Mouse (Mus musculus): ENCODE measurements around the gene D2hgdh.

DNA sequence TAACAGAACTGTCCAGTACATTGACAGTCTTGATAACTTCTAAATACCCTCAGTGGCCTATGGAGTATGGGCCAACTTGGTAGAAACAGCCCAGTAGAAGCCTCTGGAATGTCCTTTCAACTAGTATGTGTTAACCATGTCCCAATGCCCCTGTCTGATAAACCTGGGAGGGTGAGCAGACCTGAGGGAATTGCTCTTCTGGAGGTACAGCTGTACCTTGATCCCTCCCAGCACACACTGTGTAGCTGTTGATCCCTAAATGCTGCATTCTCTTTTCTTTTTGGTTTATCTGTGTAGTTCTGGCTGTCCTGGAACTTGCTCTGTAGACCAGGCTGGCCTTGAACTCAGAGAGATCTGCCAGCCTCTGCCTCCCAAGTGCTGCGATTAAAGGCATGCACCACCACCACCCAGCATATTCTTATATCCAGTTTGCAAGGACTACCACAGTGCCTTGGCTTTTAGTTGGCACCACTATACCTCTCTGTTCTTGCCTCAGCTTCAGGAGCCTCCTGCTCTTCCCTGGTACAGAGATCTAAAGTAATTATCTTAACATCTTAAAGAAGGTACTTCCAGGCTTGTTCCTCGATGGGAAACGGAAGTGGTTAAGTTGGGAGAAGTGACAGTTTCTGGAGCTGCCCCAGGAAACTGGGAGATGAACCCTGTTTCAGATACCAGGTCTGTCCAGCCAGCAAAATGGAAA is 763 bp upstream of the D2hgdh start:
- TF ChIP-seq EP300 (optimal IDR thresholded peaks at IDR 0.05) = no peak
- TF ChIP-seq CTCF (IDR thresholded peaks at IDR 0.05; ENCODE audit: low read depth) = no peak
